Mouse (Mus musculus) embryonic fibroblast, embryonic 13.5 days (primary cell): ENCODE measurements around the gene Aldh3b3.

Experiments used
- CTCF ChIP-seq: IDR thresholded peaks from 2 replicates; pipeline ENCODE4 v1.5.1; 2011; ENCODE audit warnings: mild to moderate bottlenecking, control low read depth, low read length, moderate library complexity, borderline replicate concordance; ENCODE audit not compliant: insufficient read depth
- POLR2A ChIP-seq: IDR thresholded peaks from 2 replicates; pipeline ENCODE4 v1.6.1; 2011; ENCODE audit warnings: low read depth, mild to moderate bottlenecking, control low read depth, low read length, moderate library complexity

GRCm38 (mm10) chr19:3929211-3929941 lies 29.1 kb upstream of the Aldh3b3 start, which contains the start of gene Aldh3b1:
- TF ChIP-seq CTCF, result no peak
- no peak for TF ChIP-seq POLR2A
